Mouse (Mus musculus) embryonic facial prominence, embryonic 15.5 days (tissue): ENCODE data around the gene 2210017I01Rik. TPM values are rescaled to one million over a fixed set of nuclear protein-coding genes. Genes with fewer than 3 reads are reported as not detected.

ENCODE experiments used
- ATAC-seq: fragments of 200-750 bp; cut with Nextera tagmentation; 2 replicates; pipeline ENCODE4 v1.8.0; 2017; ENCODE audit warnings: low read depth, moderate TSS enrichment; ENCODE audit not compliant: insufficient number of reproducible peaks, low FRiP score, low TSS enrichment
- H3K27ac ChIP-seq: fragments of 300-500 bp; sonication (generic); replicated peaks from 2 replicates; pipeline ENCODE4 v1.5.1; 2015; ENCODE audit warnings: mild to moderate bottlenecking, inconsistent platforms
- H3K27me3 ChIP-seq: fragments of 300-500 bp; sonication (generic); 2 replicates; pipeline ENCODE4 v1.6.1; 2015; ENCODE audit warnings: inconsistent platforms
- H3K36me3 ChIP-seq: fragments of 300-500 bp; sonication (generic); 2 replicates; pipeline ENCODE4 v1.6.1; 2015; ENCODE audit warnings: mild to moderate bottlenecking, inconsistent platforms
- H3K4me1 ChIP-seq: fragments of 300-500 bp; sonication (generic); 2 replicates; pipeline ENCODE4 v1.6.1; 2015; ENCODE audit warnings: inconsistent platforms
- H3K4me2 ChIP-seq: fragments of 300-500 bp; sonication (generic); replicated peaks from 2 replicates; pipeline ENCODE4 v1.6.1; 2015; ENCODE audit warnings: mild to moderate bottlenecking, inconsistent platforms
- H3K4me3 ChIP-seq: fragments of 300-500 bp; sonication (generic); replicated peaks from 2 replicates; pipeline ENCODE4 v1.5.1; 2015; ENCODE audit warnings: mild to moderate bottlenecking, inconsistent platforms
- H3K9ac ChIP-seq: fragments of 300-500 bp; sonication (generic); 2 replicates; pipeline ENCODE4 v1.6.1; 2015; ENCODE audit warnings: inconsistent platforms
- H3K9me3 ChIP-seq: fragments of 300-500 bp; sonication (generic); replicated peaks from 2 replicates; pipeline ENCODE4 v1.6.1; 2016; ENCODE audit warnings: inconsistent platforms
- WGBS: fragments of 180-500 bp; shearing (Covaris S2); methylation state at CpG from one replicate; pipeline ENCODE4 v1.1.7; 2015; 5-methylcytosine and 5-hydroxymethylcytosine counted together
- polyA plus RNA-seq: library from polyadenylated mRNA; unstranded; fragments of >200 nt; fragmentation: Nextera tagmentation; extraction: Ambion mirVana; gene quantifications from 2 replicates; pipeline ENCODE4 v1.2.1, GENCODE M21; 2015

The 2210017I01Rik gene
- polyA plus RNA-seq, result 0.89 and 1.1 TPM in 2 replicates

DNA sequence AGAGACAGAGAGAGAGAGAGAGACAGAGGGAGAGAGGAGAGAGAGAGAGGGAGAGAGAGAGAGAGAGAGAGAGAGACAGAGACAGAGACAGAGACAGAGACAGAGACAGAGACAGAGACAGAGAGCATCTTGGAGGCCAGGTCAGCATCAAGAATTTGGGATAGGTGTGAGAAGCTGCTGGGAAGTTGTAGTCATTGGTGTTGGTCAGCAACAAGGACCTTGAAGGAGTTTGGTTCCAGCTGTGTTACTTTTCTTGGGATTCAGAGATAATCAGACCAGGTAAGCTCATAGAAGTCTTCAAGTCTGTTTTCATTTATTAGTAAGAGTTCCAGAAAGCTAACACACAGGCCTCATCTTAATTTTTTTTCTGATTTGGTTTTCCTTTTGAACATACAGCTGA lies at the start of gene 2210017I01Rik:
Gene 2210017I01Rik (minus strand): TSS at position 101 of the 400 bp plus-strand sequence.
- no peak within 1 kb of the TSS for H3K27ac ChIP-seq
- no peak within 1 kb of the TSS for H3K4me3 ChIP-seq
- H3K36me3 ChIP-seq, result no peaks in the 10 kb centered on the region
- ATAC-seq, result no peak
- H3K4me2 ChIP-seq, result no peak within 1 kb of the TSS
- no peaks in the 10 kb centered on the region for H3K27me3 ChIP-seq
- no peaks in the 10 kb centered on the region for H3K4me1 ChIP-seq
- H3K9ac ChIP-seq, result no peak within 1 kb of the TSS
- no peaks in the 10 kb centered on the region for H3K9me3 ChIP-seq

- Histone ChIP-seq H3K27me3 (no peaks in the 10 kb centered on the region), H3K9me3 (no peaks in the 10 kb centered on the region), H3K4me2 (no peak within 1 kb of the TSS), H3K36me3 (no peaks in the 10 kb centered on the region), H3K4me1 (no peaks in the 10 kb centered on the region), H3K27ac (no peak within 1 kb of the TSS), H3K4me3 (no peak within 1 kb of the TSS), H3K9ac (no peak within 1 kb of the TSS)
- ATAC-seq, result no peak
These were observed 49.5 kb upstream of the 2210017I01Rik start, which contains the start of gene Lce1b for GRCm38 (mm10) chr3:92656826-92657225. TSS of gene Lce1b (minus strand) at chr3:92656926.

GRCm38 (mm10) chr3:92648207-92648606 lies 40.9 kb upstream of the 2210017I01Rik start, which contains the start of gene Lce1a1:
TSS of gene Lce1a1 (minus strand) at chr3:92648307.
- WGBS, result 81% methylated on average over 1 of the region's 1 CpGs
- ATAC-seq, result no peak
- no peaks in the 10 kb centered on the region for H3K27me3 ChIP-seq
- H3K9me3 ChIP-seq, result no peaks in the 10 kb centered on the region
- no peak within 1 kb of the TSS for H3K4me2 ChIP-seq
- H3K36me3 ChIP-seq, result no peaks in the 10 kb centered on the region
- H3K4me3 ChIP-seq, result no peak within 1 kb of the TSS
- no peak within 1 kb of the TSS for H3K27ac ChIP-seq
- no peak within 1 kb of the TSS for H3K9ac ChIP-seq
- H3K4me1 ChIP-seq, result no peaks in the 10 kb centered on the region

DNA sequence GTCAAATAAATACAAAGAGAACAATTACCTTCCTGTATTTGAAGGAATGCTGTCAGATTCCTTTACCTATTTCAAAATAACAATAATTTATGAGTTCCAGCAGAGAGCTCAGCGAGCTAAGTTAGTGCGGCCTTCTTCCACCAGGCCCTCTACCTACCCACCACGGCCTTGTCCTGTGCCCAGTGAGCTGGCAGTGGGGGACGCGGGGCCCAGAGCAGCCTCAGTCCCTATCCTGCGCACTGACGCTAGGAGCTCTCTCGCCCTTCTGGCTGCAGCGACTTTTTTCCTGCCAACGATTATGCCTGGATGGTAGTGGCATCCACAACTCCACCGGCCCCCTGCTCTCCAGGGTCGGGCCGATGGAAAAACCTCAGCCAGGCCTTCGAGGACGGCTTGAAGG lies 32.6 kb upstream of the 2210017I01Rik start:
- no peak overlapping the region for H3K9ac ChIP-seq
- no peak overlapping the region for H3K4me3 ChIP-seq
- WGBS, result 93% methylated on average over 15 of the region's 15 CpGs
- H3K36me3 ChIP-seq, result no peaks in the 10 kb centered on the region
- H3K4me2 ChIP-seq, result no peak overlapping the region
- no peaks in the 10 kb centered on the region for H3K27me3 ChIP-seq
- H3K4me1 ChIP-seq, result no peaks in the 10 kb centered on the region
- no peaks in the 10 kb centered on the region for H3K9me3 ChIP-seq
- ATAC-seq, result no peak
- H3K27ac ChIP-seq, result no peak overlapping the region

- H3K36me3 ChIP-seq, result no peaks in the 10 kb centered on the region
- no peak overlapping the region for H3K27ac ChIP-seq
- WGBS, result 71% methylated on average over 3 of the region's 3 CpGs
- H3K9me3 ChIP-seq, result no peaks in the 10 kb centered on the region
- ATAC-seq, result no peak
- no peak overlapping the region for H3K9ac ChIP-seq
- H3K4me1 ChIP-seq, result no peaks in the 10 kb centered on the region
- H3K27me3 ChIP-seq, result no peaks in the 10 kb centered on the region
- H3K4me3 ChIP-seq, result no peak overlapping the region
- no peak overlapping the region for H3K4me2 ChIP-seq
These were observed 31.3 kb upstream of the 2210017I01Rik start for GRCm38 (mm10) chr3:92638653-92638991.

DNA sequence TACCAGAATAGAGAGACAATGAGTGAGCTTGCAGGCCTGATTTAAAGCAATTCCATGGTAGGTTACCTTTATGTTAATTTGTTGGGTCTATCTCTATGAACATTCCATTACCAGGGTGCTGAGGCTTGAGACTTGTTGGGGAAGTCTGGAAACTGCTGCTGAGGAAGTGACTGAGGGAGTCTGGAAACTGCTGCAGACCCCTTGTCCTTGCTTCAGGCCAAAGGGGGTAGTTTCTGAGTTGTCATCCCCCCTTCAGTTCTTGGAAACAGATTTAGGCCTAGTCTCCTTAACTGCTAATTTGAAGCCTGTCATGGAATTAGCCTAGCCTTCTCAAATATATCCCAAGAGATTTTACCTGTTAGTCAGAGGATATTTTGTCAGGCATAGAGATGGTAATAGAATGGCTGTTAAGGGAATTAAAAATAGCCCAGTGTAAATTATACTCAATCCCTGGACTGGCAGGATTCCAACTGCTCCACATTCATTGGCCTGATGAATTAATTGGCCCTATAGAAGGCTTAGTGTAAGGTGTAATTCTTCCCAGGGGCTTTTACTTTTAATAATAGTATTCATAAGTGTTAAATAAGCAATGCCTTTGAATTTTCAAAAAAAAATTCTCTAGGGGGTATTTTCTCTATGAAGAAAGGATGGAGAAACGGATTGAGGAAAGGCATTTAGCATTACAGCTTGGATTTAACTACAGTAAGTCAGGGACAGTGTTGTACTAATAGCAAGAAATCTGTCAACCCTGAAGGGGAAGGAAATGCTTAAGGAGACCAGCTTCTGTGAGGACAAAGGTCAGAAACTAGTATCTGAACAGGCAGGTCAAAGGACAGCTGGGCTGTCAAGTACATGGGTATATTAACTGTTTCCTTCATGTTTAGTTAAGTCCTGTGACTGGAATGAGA lies 30.7 kb upstream of the 2210017I01Rik start:
- H3K27me3 ChIP-seq, result no peaks in the 10 kb centered on the region
- H3K4me3 ChIP-seq, result no peak overlapping the region
- no peak overlapping the region for H3K4me2 ChIP-seq
- WGBS, result 39% methylated on average over 1 of the region's 1 CpGs
- H3K9me3 ChIP-seq, result no peaks in the 10 kb centered on the region
- H3K4me1 ChIP-seq, result no peaks in the 10 kb centered on the region
- no peak overlapping the region for H3K9ac ChIP-seq
- no peaks in the 10 kb centered on the region for H3K36me3 ChIP-seq
- no peak for ATAC-seq
- no peak overlapping the region for H3K27ac ChIP-seq

DNA sequence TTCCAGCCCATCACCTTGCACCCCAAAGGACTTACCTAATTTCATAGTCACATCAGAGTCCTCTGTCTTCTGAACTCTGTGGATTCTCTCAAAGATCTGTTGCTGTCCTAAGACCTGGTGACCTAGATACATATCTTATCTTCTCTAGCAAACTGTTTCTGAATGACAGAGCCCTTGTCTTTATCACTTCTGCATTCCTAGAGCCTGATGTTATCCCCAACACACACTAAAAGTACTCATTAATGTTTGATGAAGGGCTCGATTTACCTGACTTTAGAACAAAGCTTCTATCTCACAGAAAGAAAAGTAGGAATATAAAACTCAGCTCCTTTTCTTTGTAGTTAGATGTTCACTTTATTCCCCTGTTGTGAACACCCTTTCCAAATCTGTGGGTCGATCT lies 14.3 kb upstream of the 2210017I01Rik start, which contains the start of gene Lce6a:
Gene Lce6a (minus strand): TSS at position 101 of the 400 bp plus-strand sequence.
- H3K27ac ChIP-seq, result no peak within 1 kb of the TSS
- H3K27me3 ChIP-seq, result no peaks in the 10 kb centered on the region
- no peaks in the 10 kb centered on the region for H3K9me3 ChIP-seq
- 79% methylated on average over 2 of the region's 2 CpGs for WGBS
- no peak within 1 kb of the TSS for H3K4me2 ChIP-seq
- H3K36me3 ChIP-seq, result no peaks in the 10 kb centered on the region
- H3K4me1 ChIP-seq, result no peaks in the 10 kb centered on the region
- no peak within 1 kb of the TSS for H3K4me3 ChIP-seq
- no peak for ATAC-seq
- no peak within 1 kb of the TSS for H3K9ac ChIP-seq

DNA sequence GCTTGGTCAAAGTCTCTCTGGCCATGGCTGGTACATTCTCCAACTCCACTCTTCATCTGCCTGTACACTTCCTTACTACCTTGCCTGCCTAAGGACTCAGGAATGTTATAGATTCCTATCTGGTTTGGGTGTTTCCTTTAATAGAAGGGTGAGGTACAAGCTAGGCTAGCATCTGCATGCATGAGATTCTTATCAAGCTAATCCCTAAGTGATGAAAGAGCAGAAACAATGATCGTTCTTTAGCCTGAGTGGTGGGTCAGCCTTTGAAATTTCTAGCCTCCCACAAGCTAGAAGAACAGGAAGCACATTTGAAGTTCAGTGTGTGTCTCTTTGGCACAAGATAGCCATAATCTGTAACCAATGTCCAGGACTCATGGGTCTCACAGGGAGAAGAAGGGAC lies 2.5 kb upstream of the 2210017I01Rik start:
- Histone ChIP-seq H3K27ac (no peak overlapping the region), H3K9me3 (no peaks in the 10 kb centered on the region)

GRCm38 (mm10) chr3:92602169-92602568 lies 5.1 kb downstream of the 2210017I01Rik start:
- H3K9me3 ChIP-seq, result peaks cover 3% of the 10 kb centered on the region; the same call in 1 of the 2 replicates
- H3K36me3 ChIP-seq, result no peaks in the 10 kb centered on the region
- ATAC-seq, result no peak
- no peak overlapping the region for H3K4me2 ChIP-seq
- 52% methylated on average over 1 of the region's 1 CpGs for WGBS
- H3K4me1 ChIP-seq, result no peaks in the 10 kb centered on the region
- no peak overlapping the region for H3K4me3 ChIP-seq
- H3K27ac ChIP-seq, result no peak overlapping the region
- no peak overlapping the region for H3K9ac ChIP-seq
- H3K27me3 ChIP-seq, result no peaks in the 10 kb centered on the region

More for the DNA sequence above, 2.5 kb upstream of the 2210017I01Rik start:
- H3K4me3 ChIP-seq, result no peak overlapping the region
- WGBS, result 50% methylated on average over 1 of the region's 1 CpGs
- ATAC-seq, result no peak
- no peaks in the 10 kb centered on the region for H3K36me3 ChIP-seq
- no peaks in the 10 kb centered on the region for H3K4me1 ChIP-seq
- H3K27me3 ChIP-seq, result no peaks in the 10 kb centered on the region
- no peak overlapping the region for H3K4me2 ChIP-seq
- H3K9ac ChIP-seq, result no peak overlapping the region

- H3K4me3 ChIP-seq, result no peak overlapping the region
- ATAC-seq, result no peak
- H3K4me2 ChIP-seq, result no peak overlapping the region
- no peaks in the 10 kb centered on the region for H3K4me1 ChIP-seq
- no peaks in the 10 kb centered on the region for H3K36me3 ChIP-seq
- H3K27me3 ChIP-seq, result no peaks in the 10 kb centered on the region
- H3K9me3 ChIP-seq, result peaks cover 3% of the 10 kb centered on the region; the same call in 1 of the 2 replicates
- 31% methylated on average over 1 of the region's 1 CpGs for WGBS
- no peak overlapping the region for H3K27ac ChIP-seq
- H3K9ac ChIP-seq, result no peak overlapping the region
These were observed 6.8 kb downstream of the 2210017I01Rik start for GRCm38 (mm10) chr3:92600456-92600855.

- no peak for ATAC-seq
These were observed 7.3 kb downstream of the 2210017I01Rik start for GRCm38 (mm10) chr3:92599973-92600372.

More at GRCm38 (mm10) chr3:92599973-92600372, 7.3 kb downstream of the 2210017I01Rik start:
- Histone ChIP-seq H3K4me1 (no peaks in the 10 kb centered on the region), H3K4me3 (no peak overlapping the region), H3K27me3 (no peaks in the 10 kb centered on the region), H3K9me3 (peaks cover 3% of the 10 kb centered on the region; the same call in 1 of the 2 replicates), H3K36me3 (no peaks in the 10 kb centered on the region), H3K9ac (no peak overlapping the region), H3K27ac (no peak overlapping the region), H3K4me2 (no peak overlapping the region)
